Mouse (Mus musculus) urinary bladder, postnatal 10 days (tissue): ENCODE measurements around the gene Lrit2.
A peak's percentile ranks its signal among the peaks of the same experiment; 100 is the strongest.

Experiments used
- DNase-seq: peaks from one replicate; pipeline ENCODE4 v3.0.0; 2022; ENCODE audit warnings: low spot score

The Lrit2 gene

DNA sequence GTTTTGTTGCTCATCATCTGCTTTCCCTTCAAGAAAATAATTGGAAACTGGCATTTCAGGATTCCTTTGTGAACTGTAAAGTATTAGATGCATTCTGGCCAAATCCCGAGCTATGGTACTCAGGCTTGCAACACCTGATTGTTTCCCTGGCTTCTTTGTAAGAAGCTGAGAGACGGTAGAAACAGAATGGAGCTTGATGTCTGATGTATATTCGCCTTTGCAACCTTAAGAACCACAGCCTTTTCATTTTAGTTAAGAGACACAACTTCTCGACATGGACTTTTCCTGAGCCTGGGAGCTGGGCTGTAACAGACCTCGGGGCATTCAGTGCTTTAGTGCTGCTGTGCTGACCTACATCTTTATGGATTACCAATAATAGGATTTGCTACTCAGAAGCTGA, at the start of gene Lrit2:
TSS of gene Lrit2 (plus strand) at position 301 of the 400 bp plus-strand sequence.
- DNase-seq: no peak

DNA sequence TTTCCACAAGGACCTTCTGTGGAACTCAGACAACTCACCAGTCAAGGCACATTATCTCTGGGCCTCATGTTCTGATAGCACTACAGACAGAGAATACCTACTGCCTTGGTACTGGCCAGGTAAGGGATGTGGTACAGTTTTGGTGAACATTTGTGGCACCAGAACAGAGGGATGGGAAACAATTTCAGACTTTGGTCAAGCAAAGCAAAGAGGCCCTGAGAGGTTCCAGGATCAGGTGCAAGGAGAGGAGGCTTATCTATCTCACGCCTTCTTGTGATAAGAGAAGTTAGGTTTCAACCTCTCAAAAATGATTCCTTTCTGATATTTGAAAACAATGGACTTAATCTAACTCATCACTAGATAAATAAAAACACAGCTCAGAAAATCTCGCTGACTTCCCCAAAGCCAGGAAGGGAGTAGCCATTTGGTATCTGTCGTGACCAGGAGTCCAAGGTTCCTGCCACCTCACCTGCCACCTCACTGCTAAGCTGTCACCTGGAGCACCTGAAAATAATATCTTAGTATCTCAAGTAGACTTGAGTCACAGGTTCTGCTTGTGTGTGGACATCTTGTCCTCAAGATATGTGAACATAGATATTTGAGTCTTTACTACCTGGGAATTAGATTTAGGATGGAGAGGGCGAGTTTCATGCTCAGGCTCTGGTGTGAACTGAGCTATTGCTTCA, 40.3 kb upstream of the Lrit2 start:
- DNase-seq: no peak

DNA sequence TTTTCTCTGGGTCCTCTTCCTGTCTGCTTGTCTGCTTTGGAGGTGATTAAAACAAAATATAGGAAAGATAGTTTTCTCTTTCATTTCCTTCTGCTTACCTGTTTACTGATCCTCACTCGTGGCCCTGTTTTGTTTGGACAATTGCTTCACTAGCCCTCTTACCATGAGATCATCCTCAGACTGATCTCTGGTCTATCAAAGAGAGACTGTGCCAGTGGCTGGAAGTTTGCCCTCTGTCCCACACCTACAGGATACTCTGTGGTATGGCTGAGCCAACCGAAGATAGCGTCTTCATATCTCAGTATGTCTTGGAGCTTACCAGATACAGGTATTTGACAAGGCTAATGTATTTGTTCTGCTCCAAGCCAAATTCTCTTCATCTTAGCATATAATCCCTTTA, 39.8 kb upstream of the Lrit2 start:
- DNase-seq: no peak

DNA sequence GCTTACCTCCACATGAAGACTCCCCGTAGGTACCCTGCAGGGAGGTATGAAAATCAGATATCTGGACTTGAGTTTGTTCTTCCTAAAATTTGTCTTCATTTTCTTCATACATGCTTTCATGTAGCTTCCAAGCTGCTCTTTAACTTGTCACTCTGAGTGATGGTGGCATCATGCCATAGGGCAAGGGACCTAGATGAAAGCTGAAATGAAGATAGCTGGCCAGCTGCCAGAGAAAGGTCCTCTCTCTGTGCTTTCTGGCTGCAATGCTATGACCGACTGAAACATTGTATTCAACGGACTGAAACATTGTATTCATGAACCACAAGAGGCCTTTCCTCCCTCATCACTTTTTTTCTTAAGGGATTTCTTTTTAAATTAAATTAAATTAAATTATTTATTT, 39.2 kb upstream of the Lrit2 start:
- no peak for DNase-seq

DNA sequence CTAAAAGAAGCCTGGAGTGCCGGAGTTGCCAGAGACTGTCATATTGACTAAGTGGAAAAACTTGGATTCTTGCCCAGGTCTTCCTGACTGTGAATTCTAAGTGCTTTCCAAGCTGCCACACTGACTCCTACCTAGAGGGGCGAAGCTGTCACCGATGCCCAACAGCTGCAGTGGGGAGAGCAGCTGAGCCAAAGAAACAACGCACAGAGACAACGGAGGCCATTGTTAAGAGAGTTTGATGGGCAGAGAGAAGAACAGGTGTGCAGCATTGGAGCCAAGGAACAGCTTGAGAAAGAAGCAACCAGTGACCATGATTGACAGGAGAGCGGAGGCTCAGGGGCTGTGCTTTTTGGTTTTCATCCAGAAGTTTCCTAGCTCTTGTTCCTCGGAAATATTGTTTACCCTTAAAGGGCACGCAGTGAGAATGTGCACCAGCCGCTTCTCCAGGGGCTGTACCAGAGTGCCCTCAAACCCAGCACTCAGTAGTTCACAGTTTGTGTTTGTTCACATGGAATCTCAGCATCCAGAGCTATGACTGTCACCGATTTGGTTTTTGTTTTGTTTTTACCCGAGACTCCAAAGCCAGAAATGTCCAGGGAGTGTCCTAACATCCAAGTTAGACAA, 35.1 kb upstream of the Lrit2 start:
- no peak for DNase-seq

DNA sequence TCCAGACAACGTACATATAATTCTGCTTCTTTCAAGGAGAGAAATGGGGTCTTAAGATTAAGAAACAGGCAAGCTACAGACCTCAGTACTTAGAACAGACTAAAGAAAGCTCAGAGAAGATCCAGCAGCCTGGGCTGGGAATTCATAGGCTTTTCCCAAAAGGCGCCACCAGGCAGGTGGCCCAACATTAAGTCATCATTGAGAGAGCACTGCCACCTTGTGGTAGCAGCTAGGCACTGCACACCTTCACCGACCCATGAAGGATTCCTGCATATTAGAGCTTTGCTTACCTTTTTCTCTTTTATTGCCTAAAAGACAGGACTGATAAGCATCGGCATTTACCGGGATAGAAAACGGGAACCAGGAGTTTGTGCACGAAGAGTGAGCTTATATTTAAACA, 34.5 kb upstream of the Lrit2 start:
- DNase-seq: peak; percentile 24

DNA sequence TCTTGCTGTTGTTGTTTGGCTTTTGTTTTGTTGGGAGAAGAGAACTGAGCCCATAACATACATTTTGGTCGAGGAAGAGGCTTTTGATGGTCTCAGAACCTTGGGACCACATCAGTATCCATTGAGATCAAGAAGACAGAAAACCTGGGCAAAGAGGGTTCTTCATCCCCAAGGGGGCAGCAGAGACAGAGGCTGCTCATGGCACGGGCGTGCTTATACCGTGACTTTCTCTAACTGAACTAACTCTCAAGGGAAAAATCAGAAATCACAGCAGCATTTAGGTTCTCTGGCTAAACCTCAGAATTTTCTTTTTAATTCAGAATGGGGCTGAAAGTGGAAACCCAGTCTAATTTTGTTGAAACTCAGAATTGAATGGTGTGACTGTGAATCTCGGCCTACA, 33.3 kb upstream of the Lrit2 start:
- no peak for DNase-seq

DNA sequence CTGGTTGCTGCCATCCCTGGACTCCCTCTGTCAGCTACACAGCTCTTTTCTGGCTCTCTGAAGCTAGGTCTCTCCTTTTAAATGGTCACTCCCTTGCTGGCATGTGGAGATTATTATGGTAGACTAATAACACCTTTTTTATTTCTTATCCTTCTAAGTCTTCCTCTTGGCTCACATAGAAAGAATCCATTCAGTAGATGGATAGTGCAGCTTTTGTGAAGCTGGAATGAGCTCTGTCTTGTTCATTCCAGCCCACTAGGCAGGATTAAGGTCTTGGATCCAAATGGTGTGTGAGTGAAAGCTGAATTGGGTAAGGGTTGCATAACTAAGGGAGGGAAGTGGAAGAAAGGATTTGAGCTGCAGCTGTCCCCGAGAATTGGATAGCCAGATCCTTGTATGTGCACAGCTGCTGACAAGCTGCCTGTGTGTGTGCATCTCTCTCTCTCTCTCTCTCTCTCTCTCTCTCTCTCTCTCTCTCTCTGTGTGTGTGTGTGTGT, 18.8 kb upstream of the Lrit2 start, which contains the start of gene Rgr:
TSS of gene Rgr (minus strand) at position 51 of the 497 bp plus-strand sequence.
- no peak for DNase-seq

DNA sequence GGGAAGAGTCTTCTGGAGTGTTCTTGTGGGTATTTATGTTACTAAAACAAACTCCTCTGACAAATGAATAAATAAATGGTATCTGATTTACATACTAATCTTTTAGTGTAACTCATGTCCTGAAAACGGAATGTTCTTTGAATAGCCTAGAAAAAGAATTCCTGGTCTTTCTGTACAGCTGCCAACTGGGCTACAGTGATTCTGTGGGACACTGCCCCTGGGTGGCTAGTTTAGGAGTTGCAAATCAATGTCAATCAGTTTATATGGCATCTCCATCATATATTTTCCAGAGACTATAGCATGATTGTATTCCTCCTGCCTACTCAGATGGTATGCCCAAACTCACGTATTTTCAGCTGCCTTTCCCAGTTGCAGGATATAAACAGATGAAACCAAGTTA, 2.9 kb upstream of the Lrit2 start:
- no peak for DNase-seq

DNA sequence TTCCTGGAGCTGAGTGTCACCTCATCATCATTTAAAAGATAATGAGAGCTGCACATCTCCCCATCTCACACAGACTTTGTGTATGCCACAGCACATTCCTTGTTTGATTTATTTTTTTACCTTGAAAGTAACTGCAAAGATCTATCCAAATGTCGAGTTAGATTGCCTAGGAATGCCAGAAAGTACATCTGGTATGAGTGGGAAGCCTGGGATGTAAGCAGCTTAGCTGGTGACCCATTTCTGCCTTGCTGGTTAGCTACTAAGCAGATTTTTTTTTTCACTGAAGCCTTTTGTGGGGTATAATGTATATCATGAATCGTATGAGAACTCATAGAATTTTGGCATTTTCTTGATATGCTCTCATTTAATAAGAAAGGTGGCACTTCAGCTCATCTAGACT, 1.1 kb upstream of the Lrit2 start:
- DNase-seq: no peak

DNA sequence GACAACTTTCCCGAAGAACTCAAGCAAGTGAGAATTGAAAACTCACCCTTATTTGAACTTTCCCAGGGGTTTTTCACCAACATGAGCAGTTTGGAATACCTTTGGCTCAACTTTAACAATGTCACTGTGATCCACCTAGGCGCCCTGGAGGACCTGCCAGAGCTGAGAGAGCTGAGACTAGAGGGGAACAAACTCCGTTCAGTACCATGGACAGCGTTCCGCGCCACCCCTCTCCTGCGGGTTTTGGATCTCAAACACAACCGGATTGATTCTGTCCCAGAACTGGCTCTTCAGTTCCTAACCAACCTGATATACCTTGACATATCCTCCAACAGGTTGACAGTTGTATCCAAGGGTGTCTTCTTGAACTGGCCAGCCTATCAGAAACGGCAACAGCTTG, 787 bp downstream of the Lrit2 start:
- no peak for DNase-seq

DNA sequence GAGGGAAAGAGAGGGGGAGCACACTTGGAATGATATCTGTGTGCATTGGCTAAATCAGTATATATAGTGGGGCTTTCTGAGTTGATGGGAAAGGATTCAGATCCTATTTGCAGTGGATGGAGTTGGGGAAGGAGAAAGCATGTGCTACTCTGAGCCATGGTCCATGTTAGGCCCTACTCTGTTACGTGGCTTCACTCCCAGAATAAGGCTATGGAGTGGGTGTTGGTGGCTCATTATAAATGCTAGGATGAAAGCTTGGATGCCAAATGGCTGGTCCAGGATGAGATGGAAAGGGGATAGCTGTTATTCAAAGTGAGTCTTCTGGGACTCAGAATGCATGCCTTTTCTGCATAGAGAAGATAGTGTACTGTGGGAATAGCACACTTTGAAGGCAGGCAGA, 13.0 kb downstream of the Lrit2 start:
- DNase-seq: no peak

DNA sequence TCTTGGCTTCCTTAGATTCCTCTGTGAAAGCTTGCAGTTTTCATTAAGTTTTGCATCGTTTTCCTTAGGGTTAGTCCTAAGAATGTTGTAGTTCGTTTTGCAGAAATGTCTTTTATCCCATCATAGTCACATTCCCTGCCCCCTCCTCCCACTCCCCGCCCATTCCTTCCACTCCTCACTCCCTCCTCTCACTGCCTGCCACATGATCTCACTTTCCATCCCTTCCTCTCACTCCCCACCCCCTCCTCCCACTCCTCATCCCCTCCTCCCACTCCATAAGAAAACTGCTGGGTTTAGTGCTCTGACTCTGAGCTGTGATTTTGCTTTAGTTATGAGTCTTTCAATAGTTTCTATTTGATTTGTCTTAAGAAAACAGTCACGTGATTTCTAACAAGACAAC, 16.0 kb downstream of the Lrit2 start:
- DNase-seq: no peak

DNA sequence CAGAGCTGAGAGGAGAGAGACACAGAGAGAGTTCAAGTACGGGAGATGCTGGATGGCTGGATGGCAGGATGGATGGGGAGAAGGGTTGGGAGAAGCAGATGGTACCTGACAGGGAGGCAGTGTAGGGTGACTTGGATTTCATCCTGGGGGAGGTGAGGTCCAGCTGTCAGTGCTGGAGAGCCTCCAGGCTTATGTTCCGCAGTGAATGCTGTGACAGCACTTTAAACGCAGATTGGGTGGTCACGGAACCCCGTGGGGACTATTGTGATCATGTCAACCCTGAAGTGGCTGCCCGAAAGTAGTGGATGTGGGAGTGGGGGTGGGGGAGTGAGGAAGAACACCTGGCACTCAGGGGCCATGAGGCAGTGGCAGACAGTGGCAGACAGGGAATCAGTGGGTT, 26.7 kb downstream of the Lrit2 start:
- no peak for DNase-seq

DNA sequence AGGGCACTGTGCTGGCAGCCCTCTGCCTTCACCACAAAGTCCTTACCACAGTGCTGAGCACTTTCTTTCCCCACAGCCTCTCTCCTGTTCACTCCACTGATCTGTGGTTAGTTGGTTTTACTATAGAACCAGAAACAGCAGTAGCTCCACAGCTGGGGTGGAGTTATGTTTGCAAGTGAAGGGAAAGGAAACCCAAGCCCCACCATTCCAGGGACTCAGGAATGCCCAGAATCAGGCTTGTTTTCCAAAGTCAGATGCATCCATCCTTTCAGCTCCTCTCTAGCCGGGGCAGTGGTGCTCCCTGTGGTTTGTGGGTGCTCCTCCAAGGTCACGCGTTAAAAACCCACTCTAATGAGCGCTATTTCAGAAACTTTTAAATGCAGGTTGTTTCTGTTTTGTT, 27.8 kb downstream of the Lrit2 start:
- DNase-seq: no peak

DNA sequence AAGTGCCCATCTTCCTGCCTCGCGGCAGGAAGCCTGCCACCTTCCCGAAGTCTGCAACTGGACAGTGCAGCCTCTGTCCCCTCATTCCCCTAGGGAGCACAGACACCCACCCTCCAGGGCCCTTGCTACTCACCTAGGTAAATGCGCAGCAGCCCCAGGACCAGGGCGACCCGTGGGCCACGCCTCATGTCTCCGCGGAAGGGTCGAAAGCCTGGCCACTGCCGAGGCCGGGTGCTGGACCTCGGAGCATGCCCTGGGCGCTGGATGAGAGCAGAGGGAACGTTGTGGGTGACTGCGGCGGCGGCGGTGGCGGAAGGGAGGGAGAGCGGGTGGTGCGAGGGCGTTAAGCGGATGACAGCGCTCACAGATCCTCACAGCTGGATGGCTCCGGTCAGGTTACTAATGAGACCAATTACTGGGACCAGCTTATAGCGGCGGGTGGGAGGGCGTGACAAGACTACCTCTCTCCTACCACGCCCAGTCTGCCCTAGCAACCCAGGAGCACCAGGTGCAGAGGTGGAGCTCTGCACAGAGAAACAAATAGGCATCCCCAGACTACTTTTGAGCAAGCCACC, 30.3 kb downstream of the Lrit2 start, which contains the start of gene Cdhr1:
TSS of gene Cdhr1 (minus strand) at position 392 of the 575 bp plus-strand sequence.
- no peak for DNase-seq

DNA sequence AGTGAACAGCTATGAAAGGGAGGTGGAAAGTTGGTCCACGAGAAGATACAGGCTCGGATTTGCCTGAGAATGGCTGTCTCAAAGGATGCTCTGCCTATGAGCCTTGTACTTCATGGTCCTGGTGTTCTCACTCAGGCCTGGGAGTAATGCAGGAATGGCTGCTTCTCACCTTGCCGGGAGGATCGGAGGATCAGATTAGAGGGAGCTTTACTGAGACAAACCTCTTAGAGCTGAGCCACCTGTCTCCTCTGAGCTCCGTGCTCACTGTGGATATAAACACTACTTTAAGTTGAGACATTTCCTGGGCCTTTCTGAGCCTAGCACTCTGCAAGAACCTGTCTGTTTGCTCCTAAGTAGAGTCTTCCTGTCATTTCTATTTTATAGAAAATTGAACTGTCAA, 33.8 kb downstream of the Lrit2 start:
- no peak for DNase-seq

DNA sequence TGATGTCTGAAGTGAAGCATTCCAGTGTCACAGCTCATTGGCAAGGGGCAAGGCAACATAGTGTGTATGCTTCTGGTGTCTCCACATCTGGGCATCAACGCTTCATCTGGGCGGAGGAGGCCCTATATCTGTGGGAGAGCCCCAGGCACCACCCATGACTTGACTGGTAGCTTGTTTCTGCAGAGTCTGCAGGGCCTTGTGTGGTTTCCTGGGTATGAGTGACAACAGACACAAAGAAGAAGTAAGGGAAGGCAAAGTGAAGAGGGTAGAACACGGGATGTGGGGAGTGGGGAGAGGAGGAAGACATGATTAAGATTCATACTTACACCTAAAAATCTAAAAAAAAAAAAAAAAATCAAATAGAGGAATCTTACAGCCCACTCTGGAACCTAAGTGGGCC, 34.8 kb downstream of the Lrit2 start:
- no peak for DNase-seq

DNA sequence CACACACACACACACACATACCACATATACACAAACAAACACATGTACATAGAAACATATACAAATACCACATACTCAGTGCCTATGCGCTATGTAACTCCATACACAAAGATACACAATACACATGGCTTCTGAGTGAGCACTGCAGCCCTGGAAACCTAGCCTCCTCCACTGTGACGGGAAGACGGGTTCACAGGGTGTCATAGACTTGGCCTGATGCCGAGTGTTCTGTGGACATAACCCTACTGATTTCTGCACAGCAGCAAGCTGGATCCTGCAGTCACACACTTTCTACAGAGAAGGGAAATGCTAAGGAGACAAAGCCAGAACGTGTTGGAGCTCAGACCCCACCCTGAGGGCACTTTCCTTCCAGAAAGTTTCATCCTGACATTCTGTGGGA, 37.0 kb downstream of the Lrit2 start:
- no peak for DNase-seq

DNA sequence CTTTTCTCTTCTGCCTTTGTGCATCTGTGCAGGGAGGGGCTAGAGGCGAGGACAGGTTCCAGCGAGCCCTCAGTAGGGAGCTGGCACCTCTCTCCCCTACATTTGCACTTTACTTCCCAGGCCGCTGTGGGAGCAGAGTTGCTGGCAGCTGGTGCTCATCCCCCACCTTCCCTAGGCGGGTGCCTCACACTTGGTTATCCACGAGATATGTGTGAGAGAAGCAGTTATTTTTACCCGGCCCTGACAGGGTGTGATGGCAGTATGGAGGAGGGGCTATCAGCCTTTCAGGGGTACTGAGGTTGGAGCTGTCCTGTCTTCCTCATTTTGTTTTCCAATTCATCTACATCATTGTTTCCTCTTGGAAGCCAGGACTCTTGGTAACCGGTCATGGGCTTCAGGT, 38.1 kb downstream of the Lrit2 start:
- DNase-seq: no peak

DNA sequence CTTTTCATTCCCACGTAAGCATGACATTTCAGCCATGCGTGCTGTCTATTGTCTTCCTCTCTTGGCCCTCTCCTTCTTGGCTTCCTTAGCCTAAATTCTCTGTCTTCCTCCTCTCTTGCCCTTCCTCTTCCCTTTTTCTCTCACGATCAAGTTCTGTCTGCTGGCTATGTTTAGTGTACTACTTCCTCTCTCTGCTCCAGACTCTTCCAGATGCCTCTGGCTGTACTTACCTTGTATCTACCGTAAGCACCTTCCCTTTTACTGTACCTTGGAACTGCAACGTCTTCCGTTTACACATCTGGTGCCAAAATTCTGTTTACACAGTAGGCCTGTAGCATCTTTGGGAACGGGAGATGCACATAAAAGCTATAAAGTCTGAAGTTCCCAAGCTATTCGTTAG, 41.7 kb downstream of the Lrit2 start:
- DNase-seq: no peak

DNA sequence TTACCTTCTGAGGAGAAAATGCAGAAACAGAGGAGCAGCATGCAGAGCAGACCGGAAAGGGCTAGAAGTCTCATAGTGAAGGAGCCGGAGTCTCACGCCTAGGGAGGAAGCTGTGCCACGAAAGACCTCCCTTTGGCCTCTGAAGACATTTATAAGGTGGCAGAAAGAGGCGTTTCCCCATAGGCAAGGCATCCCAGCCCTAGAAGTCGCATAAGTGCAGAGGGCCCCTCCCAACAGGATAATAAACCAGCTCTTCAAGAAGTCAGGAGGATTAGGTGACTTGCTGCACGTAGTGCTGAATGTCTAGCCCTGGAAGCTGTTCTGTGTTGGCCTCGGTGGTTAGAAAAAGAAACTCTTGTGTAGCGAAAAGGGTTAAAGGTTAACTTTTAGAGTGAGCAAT, 42.2 kb downstream of the Lrit2 start:
- no peak for DNase-seq

DNA sequence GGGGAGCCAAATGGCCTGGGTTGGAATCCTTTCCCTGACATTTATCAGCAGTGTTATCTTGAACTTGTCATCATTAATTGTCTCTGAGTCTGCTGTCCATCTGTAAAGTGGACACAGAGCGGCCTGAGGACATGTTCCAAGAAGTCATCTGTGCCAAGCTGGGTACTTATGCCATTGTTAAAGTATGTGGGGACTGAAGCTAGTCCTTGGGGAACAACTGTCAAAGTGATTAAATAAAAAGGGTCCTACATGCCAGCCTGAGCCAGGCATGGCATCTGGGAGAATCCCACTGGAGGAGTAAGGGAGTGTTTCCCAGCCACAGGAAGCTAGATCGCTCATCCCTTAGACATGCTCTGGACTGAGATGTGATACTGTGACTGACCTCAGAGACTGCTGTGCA, 42.7 kb downstream of the Lrit2 start:
- DNase-seq: no peak

DNA sequence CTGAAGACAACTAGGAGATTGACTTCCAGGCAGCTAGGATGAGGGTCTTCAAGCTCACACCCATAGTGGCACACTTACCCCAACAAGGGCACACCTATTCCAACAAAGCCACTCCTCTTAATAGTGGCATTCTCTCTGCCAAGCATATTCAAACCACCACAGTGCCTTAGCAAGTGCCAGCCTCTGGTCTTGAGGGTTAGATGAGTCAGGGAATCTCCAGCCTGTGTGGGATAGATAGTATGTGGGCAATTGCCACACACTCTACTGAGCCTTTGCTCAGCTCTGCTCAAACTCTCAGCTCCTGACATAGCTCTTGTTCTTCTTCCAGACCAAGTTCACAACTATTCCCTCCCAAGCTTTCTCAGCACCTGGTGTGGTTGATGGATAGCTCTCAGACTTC, 43.6 kb downstream of the Lrit2 start:
- no peak for DNase-seq
